Mouse (Mus musculus): ENCODE data around the gene Slc6a2.

The Slc6a2 gene

GRCm38 (mm10) chr8:93030664-93031063 lies 70.8 kb downstream of the Slc6a2 start:
- no peak for DNase-seq (ENCODE audit: low read depth, low spot score)

DNA sequence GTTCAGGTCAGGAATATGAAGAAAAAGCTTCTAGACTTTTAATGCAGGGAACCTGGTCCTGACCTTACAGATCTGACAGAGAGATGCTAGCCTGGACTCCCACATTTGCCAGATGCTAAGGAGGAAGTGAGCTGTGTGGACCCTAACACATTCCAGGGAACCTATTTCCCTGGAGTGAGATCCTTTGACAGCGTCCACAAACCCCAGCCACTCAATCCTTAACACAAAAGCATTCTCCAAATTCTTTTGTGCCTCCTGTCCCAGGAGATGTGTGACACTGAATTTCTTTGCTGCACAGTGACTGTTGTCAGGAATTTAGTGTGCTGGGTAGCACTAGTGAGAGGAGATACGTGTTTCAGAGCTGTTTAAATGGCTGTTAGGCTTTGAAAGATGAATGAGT lies 79.0 kb downstream of the Slc6a2 start:
- DNase-seq (ENCODE audit: low read depth, low spot score) = no peak

GRCm38 (mm10) chr8:93040256-93040655 lies 80.4 kb downstream of the Slc6a2 start:
- no peak for DNase-seq (ENCODE audit: low read depth, low spot score)

- no peak for DNase-seq (ENCODE audit: low read depth, low spot score)
Observed at GRCm38 (mm10) chr8:93040776-93041567, 81.1 kb downstream of the Slc6a2 start.

DNA sequence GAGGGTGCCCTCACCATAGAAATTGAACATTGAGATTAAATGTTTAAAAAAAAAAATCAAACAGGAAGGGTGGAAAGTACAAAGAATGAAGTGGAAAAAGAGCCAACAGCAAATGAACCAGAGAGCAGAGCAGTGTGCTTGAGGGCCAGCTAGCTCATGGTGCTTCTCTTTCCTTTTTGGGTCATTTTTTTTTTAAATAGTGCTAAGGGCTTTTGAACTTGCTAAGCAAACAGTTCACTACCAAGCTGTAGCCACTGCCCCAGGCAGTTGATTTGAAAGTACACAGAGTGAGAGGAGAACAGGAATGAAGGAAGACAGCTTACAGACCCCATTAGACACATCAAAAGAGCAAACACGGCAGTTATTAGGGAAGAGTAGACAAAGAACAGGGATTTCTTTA lies 83.2 kb downstream of the Slc6a2 start:
- DNase-seq (ENCODE audit: low read depth, low spot score) = no peak

DNA sequence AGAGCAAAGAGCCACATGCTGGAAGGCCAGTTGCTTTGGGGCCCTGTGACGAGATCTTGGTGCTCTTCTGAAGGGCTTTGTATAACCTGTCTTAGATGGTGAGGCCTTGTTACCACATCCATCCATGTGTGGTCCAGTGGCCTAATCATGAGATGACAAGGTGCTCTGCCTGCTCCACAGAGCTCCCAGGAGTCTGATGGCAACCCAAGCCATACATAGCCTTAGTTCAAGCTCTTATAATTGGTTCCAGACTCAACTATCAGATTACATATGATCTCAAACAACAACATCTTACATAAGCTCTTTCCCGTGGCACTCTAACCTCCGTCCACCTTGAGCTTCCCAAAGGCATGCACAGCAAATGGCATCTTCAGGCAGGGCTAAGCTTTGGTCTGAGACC lies 88.2 kb downstream of the Slc6a2 start, which contains the start of gene Ces1a:
Gene Ces1a (minus strand): TSS at position 101 of the 400 bp plus-strand sequence.
- no peak for DNase-seq (ENCODE audit: low read depth, low spot score)

- no peak for DNase-seq (ENCODE audit: low read depth, low spot score)
Observed at GRCm38 (mm10) chr8:93048510-93049416, 88.9 kb downstream of the Slc6a2 start.

All from retina, adult 2 months (tissue).